Mouse (Mus musculus): ENCODE measurements at regions not wholly inside any gene's neighbourhood (a gene's known extent, or its start where the extent isn't known, plus 50 kb on each side); places are given as distances from the start of the nearest gene placed in this dataset.
A peak's percentile ranks its signal among the peaks of the same experiment; 100 is the strongest.

DNA sequence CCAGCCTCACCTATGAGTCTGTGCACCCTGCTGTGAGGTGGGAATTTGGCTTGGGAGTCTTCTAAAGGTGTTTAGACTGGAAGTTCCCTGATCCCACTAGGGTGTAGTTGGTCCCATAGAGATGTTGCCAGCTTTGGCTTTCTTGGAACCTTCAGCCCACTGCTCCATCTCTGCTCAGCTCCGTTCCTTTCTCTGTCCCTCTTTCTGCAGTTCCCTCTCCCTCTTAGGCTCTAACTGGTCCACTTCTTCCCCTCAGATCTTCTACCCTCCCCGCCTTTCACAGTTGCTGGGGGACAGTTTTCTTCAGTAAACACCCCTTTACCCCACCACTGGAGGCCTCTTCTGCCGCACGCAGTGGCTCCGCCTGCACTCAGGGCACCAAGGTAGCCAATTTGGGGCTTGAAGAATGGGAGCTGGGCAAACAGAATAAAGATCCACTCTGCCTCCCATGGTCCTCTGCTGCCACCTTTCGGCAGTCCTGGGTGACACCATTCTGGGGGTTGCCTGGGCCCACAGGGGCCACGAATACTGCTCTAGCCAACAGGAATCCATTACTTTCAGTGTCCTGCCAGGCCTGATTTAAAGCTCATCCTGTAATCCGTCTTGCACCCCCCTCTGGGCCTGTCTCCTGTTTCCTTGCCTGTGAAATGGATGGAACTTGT is 162.9 kb upstream of the Tmem28 start:
- WGBS: 26% methylated on average over 8 of the region's 8 CpGs
- ATAC-seq (ENCODE audit: insufficient read depth, low FRiP score, low TSS enrichment): 0 out of 2 replicates have a peak, but pooled peaks have one; percentile 31
- H3K4me2 ChIP-seq (ENCODE audit: low read depth): no peak overlapping the region
- no peaks in the 10 kb centered on the region for H3K4me1 ChIP-seq (ENCODE audit: control insufficient read depth, insufficient read depth, low read length)
- H3K9me3 ChIP-seq (ENCODE audit: control insufficient read depth, low read length): no peaks in the 10 kb centered on the region
- no peak overlapping the region for H3K4me3 ChIP-seq (ENCODE audit: low read depth, low read length)
- peaks cover 6% of the 10 kb centered on the region; the same call in 1 of the 2 replicates for H3K27me3 ChIP-seq (ENCODE audit: control insufficient read depth, insufficient read depth, low read length)
- H3K36me3 ChIP-seq (ENCODE audit: control insufficient read depth, insufficient read depth, low read length): no peaks in the 10 kb centered on the region
- H3K9ac ChIP-seq (ENCODE audit: low read length): no peak overlapping the region
- DNase-seq (ENCODE audit: low spot score): peak; percentile 78
- H3K27ac ChIP-seq (ENCODE audit: low read depth, low read length): no peak overlapping the region

- no peak overlapping the region for H3K9ac ChIP-seq (ENCODE audit: low read length)
- ATAC-seq (ENCODE audit: insufficient read depth, low FRiP score, low TSS enrichment): no peak
- H3K27me3 ChIP-seq (ENCODE audit: control insufficient read depth, insufficient read depth, low read length): peaks cover 5% of the 10 kb centered on the region; the same call in 1 of the 2 replicates
These were observed 163.8 kb upstream of the Tmem28 start for GRCm38 (mm10) chrX:99656988-99657387.

DNA sequence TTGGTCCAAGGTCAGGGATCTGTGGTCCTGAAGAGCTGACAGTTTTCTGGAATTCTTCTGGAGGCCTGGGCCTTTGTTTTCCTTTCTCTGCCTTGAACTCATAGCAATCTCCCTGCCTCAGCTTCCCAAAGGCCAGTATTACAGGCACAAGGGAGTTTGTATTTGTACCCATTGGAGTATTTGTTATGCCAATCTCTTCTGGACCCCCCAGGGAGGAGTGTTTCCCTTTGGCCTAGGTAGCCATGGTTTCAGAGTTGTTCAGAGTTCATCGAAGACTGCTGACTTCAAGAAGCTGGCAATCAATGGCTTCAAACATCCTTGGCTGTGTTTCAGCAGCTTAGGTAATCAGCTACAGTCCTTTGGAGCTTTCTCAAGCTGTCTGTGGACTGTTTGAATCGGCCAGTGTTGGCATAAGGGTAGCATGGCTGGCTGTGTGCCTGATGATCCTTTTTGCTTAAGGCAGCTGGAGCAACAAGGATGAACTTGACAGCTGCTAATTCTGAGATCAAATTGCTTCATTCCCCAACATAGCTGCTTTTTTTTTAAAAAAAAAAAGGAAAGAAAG is 161.2 kb upstream of the Pja1 start:
- Histone ChIP-seq H3K36me3 (ENCODE audit: control insufficient read depth, insufficient read depth, low read length) (no peaks in the 10 kb centered on the region), H3K4me2 (ENCODE audit: low read depth) (no peak overlapping the region), H3K27me3 (ENCODE audit: control insufficient read depth, insufficient read depth, low read length) (0 out of 2 replicates have a peak, but pooled peaks cover 2% of the 10 kb centered on the region), H3K9me3 (ENCODE audit: control insufficient read depth, low read length) (no peaks in the 10 kb centered on the region), H3K27ac (ENCODE audit: low read depth, low read length) (no peak overlapping the region), H3K4me1 (ENCODE audit: control insufficient read depth, insufficient read depth, low read length) (no peaks in the 10 kb centered on the region), H3K4me3 (ENCODE audit: low read depth, low read length) (no peak overlapping the region), H3K9ac (ENCODE audit: low read length) (no peak overlapping the region)
- DNase-seq (ENCODE audit: low spot score) (no peak), ATAC-seq (ENCODE audit: insufficient read depth, low FRiP score, low TSS enrichment) (no peak)
- 76% methylated on average over 2 of the region's 2 CpGs for WGBS

More at GRCm38 (mm10) chrX:99656988-99657387, 163.8 kb upstream of the Tmem28 start:
- no peak for DNase-seq (ENCODE audit: low spot score)
- Histone ChIP-seq H3K36me3 (ENCODE audit: control insufficient read depth, insufficient read depth, low read length) (no peaks in the 10 kb centered on the region), H3K27ac (ENCODE audit: low read depth, low read length) (no peak overlapping the region), H3K9me3 (ENCODE audit: control insufficient read depth, low read length) (no peaks in the 10 kb centered on the region), H3K4me2 (ENCODE audit: low read depth) (no peak overlapping the region), H3K4me1 (ENCODE audit: control insufficient read depth, insufficient read depth, low read length) (no peaks in the 10 kb centered on the region), H3K4me3 (ENCODE audit: low read depth, low read length) (no peak overlapping the region)
- 66% methylated on average over 6 of the region's 6 CpGs for WGBS

DNA sequence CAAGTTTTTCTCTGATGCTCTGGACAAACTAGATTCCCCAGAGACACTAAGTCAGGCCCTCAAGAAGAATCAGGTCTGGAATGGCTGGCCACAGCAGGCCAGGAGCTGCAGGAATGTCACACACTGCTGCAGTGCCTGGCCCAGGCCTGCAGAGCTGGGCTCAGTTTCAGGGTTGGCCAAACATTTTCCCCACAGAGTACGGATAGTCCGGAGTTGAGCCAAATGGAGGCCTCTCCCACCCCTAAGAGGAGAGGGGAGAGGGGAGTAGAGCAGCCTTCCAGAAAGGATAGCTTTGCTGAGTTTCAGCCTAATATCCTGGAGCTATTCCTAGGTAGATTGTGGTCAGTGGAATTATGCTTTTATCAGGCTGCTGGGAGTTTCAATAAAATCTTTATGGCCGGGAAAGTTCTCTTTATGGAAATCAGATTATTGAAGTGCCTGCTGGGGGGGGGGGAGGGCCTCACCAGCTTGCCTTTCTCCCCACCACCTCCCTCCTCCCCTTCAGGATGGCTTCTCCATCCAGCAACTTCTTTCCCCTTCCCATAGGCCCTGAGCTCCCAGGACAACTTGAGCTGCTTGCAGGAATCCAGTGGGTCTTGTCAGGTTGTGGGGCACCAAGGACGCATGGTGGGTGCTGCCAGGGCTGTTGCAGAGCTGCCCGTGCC is 153.6 kb upstream of the Pja1 start:
- WGBS: 77% methylated on average over 5 of the region's 5 CpGs
- no peaks in the 10 kb centered on the region for H3K4me1 ChIP-seq (ENCODE audit: control insufficient read depth, insufficient read depth, low read length)
- H3K9me3 ChIP-seq (ENCODE audit: control insufficient read depth, low read length): no peaks in the 10 kb centered on the region
- H3K4me3 ChIP-seq (ENCODE audit: low read depth, low read length): no peak overlapping the region
- no peak overlapping the region for H3K27ac ChIP-seq (ENCODE audit: low read depth, low read length)
- H3K9ac ChIP-seq (ENCODE audit: low read length): no peak overlapping the region
- no peak overlapping the region for H3K4me2 ChIP-seq (ENCODE audit: low read depth)
- no peaks in the 10 kb centered on the region for H3K36me3 ChIP-seq (ENCODE audit: control insufficient read depth, insufficient read depth, low read length)
- H3K27me3 ChIP-seq (ENCODE audit: control insufficient read depth, insufficient read depth, low read length): 0 out of 2 replicates have a peak, but pooled peaks cover 7% of the 10 kb centered on the region
- ATAC-seq (ENCODE audit: insufficient read depth, low FRiP score, low TSS enrichment): no peak
- no peak for DNase-seq (ENCODE audit: low spot score)

DNA sequence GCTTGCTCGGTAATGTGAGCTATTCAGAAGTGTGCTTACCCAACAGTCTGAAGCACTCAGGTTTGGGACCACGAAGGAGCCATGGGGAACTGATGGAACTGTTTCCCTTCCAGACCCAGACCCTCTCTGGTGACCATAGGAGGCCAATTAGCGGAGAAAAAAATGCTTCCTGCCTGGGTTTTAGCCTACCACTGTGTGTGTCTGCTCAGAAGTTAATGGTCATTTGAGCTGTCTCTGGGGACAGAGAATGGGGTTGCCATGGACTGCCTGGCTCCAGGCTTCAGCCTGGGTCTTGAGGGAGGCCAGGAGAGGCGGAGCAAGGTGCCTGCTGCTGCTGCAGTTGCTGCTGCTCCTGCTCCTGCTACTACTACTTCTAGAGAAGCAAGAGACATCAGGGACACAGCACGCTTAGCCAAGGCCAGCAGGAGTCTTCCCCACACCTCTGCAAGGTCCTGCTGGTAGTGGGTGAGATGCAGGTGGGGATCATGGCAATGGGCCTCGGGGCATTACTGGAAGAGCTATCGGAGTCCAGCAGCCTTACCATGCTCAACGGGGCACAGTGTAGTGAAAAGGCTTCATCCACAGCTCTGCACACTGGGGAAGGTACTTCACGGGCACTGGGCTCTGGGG is 141.2 kb upstream of the Pja1 start:
- Histone ChIP-seq H3K36me3 (ENCODE audit: control insufficient read depth, insufficient read depth, low read length) (no peaks in the 10 kb centered on the region), H3K27me3 (ENCODE audit: control insufficient read depth, insufficient read depth, low read length) (peaks cover 7% of the 10 kb centered on the region), H3K4me3 (ENCODE audit: low read depth, low read length) (no peak overlapping the region), H3K9ac (ENCODE audit: low read length) (no peak overlapping the region), H3K4me1 (ENCODE audit: control insufficient read depth, insufficient read depth, low read length) (no peaks in the 10 kb centered on the region), H3K9me3 (ENCODE audit: control insufficient read depth, low read length) (no peaks in the 10 kb centered on the region), H3K4me2 (ENCODE audit: low read depth) (no peak overlapping the region), H3K27ac (ENCODE audit: low read depth, low read length) (no peak overlapping the region)
- WGBS: 68% methylated on average over 9 of the region's 9 CpGs
- DNase-seq (ENCODE audit: low spot score) (no peak), ATAC-seq (ENCODE audit: insufficient read depth, low FRiP score, low TSS enrichment) (no peak)

DNA sequence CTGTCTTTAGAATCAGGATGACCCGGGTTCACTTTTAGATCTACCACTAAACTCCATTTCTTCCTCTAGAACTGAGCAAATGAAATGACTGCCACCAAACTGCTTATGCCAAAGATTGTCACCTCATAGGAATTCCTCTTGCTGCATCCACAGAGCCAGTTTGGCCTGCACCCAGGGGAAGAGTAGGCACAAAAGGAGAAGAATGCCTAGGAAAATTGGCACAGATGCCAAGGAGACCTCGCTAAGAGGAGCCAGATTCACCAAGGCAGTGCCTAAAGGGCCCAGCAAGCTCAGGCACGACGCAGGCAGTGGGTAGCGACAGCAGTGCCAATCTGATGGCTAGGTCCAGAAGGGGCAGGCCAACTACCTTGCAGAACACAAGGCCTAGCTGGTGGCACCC is 139.0 kb upstream of the Pja1 start:
- no peaks in the 10 kb centered on the region for H3K36me3 ChIP-seq (ENCODE audit: control insufficient read depth, insufficient read depth, low read length)
- no peak overlapping the region for H3K4me2 ChIP-seq (ENCODE audit: low read depth)
- H3K4me1 ChIP-seq (ENCODE audit: control insufficient read depth, insufficient read depth, low read length): peaks cover 2% of the 10 kb centered on the region; the same call in 1 of the 2 replicates
- no peaks in the 10 kb centered on the region for H3K9me3 ChIP-seq (ENCODE audit: control insufficient read depth, low read length)
- DNase-seq (ENCODE audit: low spot score) (no peak), ATAC-seq (ENCODE audit: insufficient read depth, low FRiP score, low TSS enrichment) (no peak)
- H3K27me3 ChIP-seq (ENCODE audit: control insufficient read depth, insufficient read depth, low read length): peaks cover 7% of the 10 kb centered on the region
- no peak overlapping the region for H3K27ac ChIP-seq (ENCODE audit: low read depth, low read length)
- no peak overlapping the region for H3K4me3 ChIP-seq (ENCODE audit: low read depth, low read length)
- no peak overlapping the region for H3K9ac ChIP-seq (ENCODE audit: low read length)
- 79% methylated on average over 5 of the region's 5 CpGs for WGBS

- Histone ChIP-seq H3K27ac (ENCODE audit: low read depth, low read length) (no peak overlapping the region), H3K27me3 (ENCODE audit: control insufficient read depth, insufficient read depth, low read length) (peaks cover 7% of the 10 kb centered on the region), H3K9me3 (ENCODE audit: control insufficient read depth, low read length) (no peaks in the 10 kb centered on the region), H3K9ac (ENCODE audit: low read length) (no peak overlapping the region), H3K36me3 (ENCODE audit: control insufficient read depth, insufficient read depth, low read length) (no peaks in the 10 kb centered on the region), H3K4me3 (ENCODE audit: low read depth, low read length) (no peak overlapping the region), H3K4me1 (ENCODE audit: control insufficient read depth, insufficient read depth, low read length) (peaks cover 3% of the 10 kb centered on the region; the same call in 1 of the 2 replicates), H3K4me2 (ENCODE audit: low read depth) (no peak overlapping the region)
- ATAC-seq (ENCODE audit: insufficient read depth, low FRiP score, low TSS enrichment) (no peak), DNase-seq (ENCODE audit: low spot score) (no peak)
- 80% methylated on average over 2 of the region's 2 CpGs for WGBS
These were observed 138.5 kb upstream of the Pja1 start for GRCm38 (mm10) chrX:99609591-99609990.

DNA sequence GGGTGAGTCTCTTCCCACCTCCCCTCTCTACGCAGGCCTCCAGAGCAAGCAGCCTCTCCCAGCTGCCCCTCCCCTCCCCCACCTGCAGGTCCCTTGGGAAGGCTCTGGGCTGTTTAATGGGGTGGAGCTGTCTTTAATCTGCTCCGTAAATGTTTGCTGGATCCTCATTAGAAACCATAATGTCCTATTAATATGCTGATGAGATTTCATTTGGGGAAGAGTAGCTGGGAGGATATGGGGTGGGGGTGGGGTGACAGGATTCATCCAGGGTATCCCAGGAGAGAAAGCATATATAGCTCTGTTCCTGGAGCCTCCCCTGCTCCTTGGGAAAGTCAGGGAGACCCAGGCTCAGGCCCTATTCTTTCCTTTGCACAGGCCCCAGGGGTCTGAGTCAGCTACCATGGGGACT is 137.2 kb upstream of the Pja1 start:
- H3K4me2 ChIP-seq (ENCODE audit: low read depth): no peak overlapping the region
- H3K9ac ChIP-seq (ENCODE audit: low read length): no peak overlapping the region
- WGBS: 59% methylated on average over 2 of the region's 2 CpGs
- H3K4me1 ChIP-seq (ENCODE audit: control insufficient read depth, insufficient read depth, low read length): peaks cover 3% of the 10 kb centered on the region; the same call in 1 of the 2 replicates
- H3K4me3 ChIP-seq (ENCODE audit: low read depth, low read length): no peak overlapping the region
- H3K27ac ChIP-seq (ENCODE audit: low read depth, low read length): no peak overlapping the region
- ATAC-seq (ENCODE audit: insufficient read depth, low FRiP score, low TSS enrichment): no peak
- DNase-seq (ENCODE audit: low spot score): no peak
- H3K36me3 ChIP-seq (ENCODE audit: control insufficient read depth, insufficient read depth, low read length): no peaks in the 10 kb centered on the region
- no peaks in the 10 kb centered on the region for H3K9me3 ChIP-seq (ENCODE audit: control insufficient read depth, low read length)
- H3K27me3 ChIP-seq (ENCODE audit: control insufficient read depth, insufficient read depth, low read length): peaks cover 7% of the 10 kb centered on the region

All from neural tube, embryonic 11.5 days (tissue).